Mouse (Mus musculus): Measurements from ENCODE around the gene Tubb5.

Gene Tubb5

GRCm38 (mm10) chr17:35838122-35838544, at the start of gene Tubb5:
Tubb5 (minus strand) TSS chr17:35838306.
- DNase-seq (ENCODE audit: low spot score): peak; percentile 89

- no peak for DNase-seq (ENCODE audit: low spot score)
Measured at GRCm38 (mm10) chr17:35887725-35888124, 49.6 kb upstream of the Tubb5 start.

- no peak for DNase-seq (ENCODE audit: low spot score)
Measured at GRCm38 (mm10) chr17:35883777-35884176, 45.7 kb upstream of the Tubb5 start.

- no peak for DNase-seq (ENCODE audit: low spot score)
Measured at GRCm38 (mm10) chr17:35882924-35883323, 44.8 kb upstream of the Tubb5 start.

GRCm38 (mm10) chr17:35879245-35880057, 41.3 kb upstream of the Tubb5 start, which contains the start of gene Dhx16:
Dhx16 (plus strand) TSS chr17:35879819.
- peak; percentile 95 for DNase-seq (ENCODE audit: low spot score)

- no peak for DNase-seq (ENCODE audit: low spot score)
Measured at GRCm38 (mm10) chr17:35874721-35875120, 36.6 kb upstream of the Tubb5 start.

- peak; percentile 95 for DNase-seq (ENCODE audit: low spot score)
Measured at GRCm38 (mm10) chr17:35873774-35874519, 35.8 kb upstream of the Tubb5 start.

GRCm38 (mm10) chr17:35870884-35871696, 33.0 kb upstream of the Tubb5 start:
- DNase-seq (ENCODE audit: low spot score): no peak

GRCm38 (mm10) chr17:35870151-35870883, 32.2 kb upstream of the Tubb5 start:
- peak; percentile 40 for DNase-seq (ENCODE audit: low spot score)

GRCm38 (mm10) chr17:35869346-35870067, 31.4 kb upstream of the Tubb5 start:
- peak; percentile 32 for DNase-seq (ENCODE audit: low spot score)

GRCm38 (mm10) chr17:35868961-35869345, 30.8 kb upstream of the Tubb5 start:
- no peak for DNase-seq (ENCODE audit: low spot score)

- DNase-seq (ENCODE audit: low spot score): no peak
Measured at GRCm38 (mm10) chr17:35868165-35868820, 30.2 kb upstream of the Tubb5 start.

- no peak for DNase-seq (ENCODE audit: low spot score)
Measured at GRCm38 (mm10) chr17:35866911-35867890, 29.1 kb upstream of the Tubb5 start.

GRCm38 (mm10) chr17:35866281-35866831, 28.2 kb upstream of the Tubb5 start:
- DNase-seq (ENCODE audit: low spot score): peak; percentile 59

GRCm38 (mm10) chr17:35865481-35866280, 27.6 kb upstream of the Tubb5 start, which contains the start of gene Ppp1r18:
Ppp1r18 (plus strand) TSS chr17:35865593.
- DNase-seq (ENCODE audit: low spot score): peak; percentile 59

- DNase-seq (ENCODE audit: low spot score): no peak
Measured at GRCm38 (mm10) chr17:35864832-35865353, 26.8 kb upstream of the Tubb5 start.

GRCm38 (mm10) chr17:35861198-35861857, 23.2 kb upstream of the Tubb5 start, which contains the start of gene Nrm:
Nrm (plus strand) TSS chr17:35861318.
- peak; percentile 86 for DNase-seq (ENCODE audit: low spot score)
